Mouse (Mus musculus) liver, embryonic 16.5 days (tissue): ENCODE data around the gene C130032M10Rik. TPM values are rescaled to one million over a fixed set of nuclear protein-coding genes. Genes with fewer than 3 reads are reported as not detected.

ENCODE experiments used
- polyA plus RNA-seq: library from polyadenylated mRNA; unstranded; fragments of >200 nt; fragmentation: Nextera tagmentation; extraction: Ambion mirVana; gene quantifications from 2 replicates; pipeline ENCODE4 v1.2.1, GENCODE M21; 2015

The C130032M10Rik gene
- polyA plus RNA-seq, 1 experiment from 2014 or later = not detected

Other genes with a start within 250 kb of the C130032M10Rik start
- gene Bcl2a1c, start 185.6 kb upstream of the C130032M10Rik start, polyA plus RNA-seq = not detected in 2 replicates
- 17.8 and 18.2 TPM in 2 replicates for gene Crtap, start 125.0 kb upstream of the C130032M10Rik start, polyA plus RNA-seq
- 14.2 and 18.5 TPM in 2 replicates for gene Glb1, start 114.6 kb upstream of the C130032M10Rik start, polyA plus RNA-seq
- 2.3 and 2.7 TPM in 2 replicates for gene Tmppe, start 114.6 kb upstream of the C130032M10Rik start, polyA plus RNA-seq
- not detected in 2 replicates for gene Ccr4, start 10.8 kb upstream of the C130032M10Rik start, polyA plus RNA-seq
- 0.69 and 0.71 TPM in 2 replicates for gene Trim71, start 48.7 kb downstream of the C130032M10Rik start, polyA plus RNA-seq
- 23.0 and 24.4 TPM in 2 replicates for gene Cnot10, start 124.5 kb downstream of the C130032M10Rik start, polyA plus RNA-seq
- 18.4 and 19.3 TPM in 2 replicates for gene Dync1li1, start 173.1 kb downstream of the C130032M10Rik start, polyA plus RNA-seq
- 28.9 and 32.2 TPM in 2 replicates for gene Cmtm6, start 215.4 kb downstream of the C130032M10Rik start, polyA plus RNA-seq